Mouse (Mus musculus) ES-Bruce4 (cell line): ENCODE data around the gene Fstl4.

Experiments
- CTCF ChIP-seq: IDR thresholded peaks from one replicate; pipeline ENCODE4 v1.8.1; 2011; ENCODE audit warnings: low read depth, low read length
- POLR2A ChIP-seq: IDR thresholded peaks from one replicate; pipeline ENCODE4 v1.8.1; 2011; ENCODE audit warnings: low read length; ENCODE audit not compliant: insufficient read depth

- no peak for TF ChIP-seq CTCF
- no peak for TF ChIP-seq POLR2A
Observed at GRCm38 (mm10) chr11:52782426-52782825, 18.0 kb downstream of the Fstl4 start.
